Mouse (Mus musculus): ENCODE measurements around the gene Aprt. TPM values are rescaled to one million over a fixed set of nuclear protein-coding genes. Genes with fewer than 3 reads are reported as not detected.
"Not testable (repeated sequence)": the region's sequence is repeated elsewhere in the genome, so short reads cannot be mapped to it uniquely, and the experiment has no call there.

Gene Aprt
- total RNA-seq, 2 experiments from 2014 or later, result 54.5 to 62.3 TPM

DNA sequence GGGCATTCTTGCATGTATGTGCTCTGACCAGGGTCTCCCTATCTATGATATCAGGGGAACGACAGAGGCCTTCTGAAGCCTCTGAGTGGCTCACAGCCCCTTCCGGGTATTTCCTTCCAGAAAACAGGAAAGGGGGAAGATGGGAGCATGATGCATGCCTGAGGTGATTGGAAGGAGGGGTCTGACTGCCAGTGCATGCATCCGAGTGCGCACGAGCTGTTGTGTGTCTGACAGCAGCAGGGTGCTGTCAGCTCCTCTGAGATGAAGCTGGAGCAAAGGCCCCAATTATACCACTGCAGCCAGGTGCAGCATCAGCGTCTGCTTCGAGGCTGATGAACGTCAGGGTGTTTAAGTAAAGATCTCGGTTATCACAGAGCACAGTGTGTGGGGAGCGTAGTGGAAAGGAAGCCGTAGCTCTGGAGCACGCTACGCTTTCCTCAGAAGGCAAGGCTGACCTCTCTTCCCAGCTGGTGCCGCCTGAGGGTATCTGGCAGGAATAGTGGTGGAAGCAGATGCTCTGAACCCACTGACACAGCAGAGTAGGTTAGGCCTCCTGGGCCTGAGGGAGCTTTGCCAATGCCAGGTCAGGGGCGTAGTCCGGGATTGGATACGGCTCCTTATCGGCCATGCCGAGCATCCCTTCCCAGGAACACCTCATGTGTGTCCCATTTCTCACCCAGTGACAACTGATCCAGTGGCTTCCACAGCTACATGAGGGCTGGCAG is 17.2 kb upstream of the Aprt start:
- intact Hi-C loops (cut with DNase I), result no loop called here
- DNase-seq (ENCODE audit: low spot score in 2 of 2), result no peak

DNA sequence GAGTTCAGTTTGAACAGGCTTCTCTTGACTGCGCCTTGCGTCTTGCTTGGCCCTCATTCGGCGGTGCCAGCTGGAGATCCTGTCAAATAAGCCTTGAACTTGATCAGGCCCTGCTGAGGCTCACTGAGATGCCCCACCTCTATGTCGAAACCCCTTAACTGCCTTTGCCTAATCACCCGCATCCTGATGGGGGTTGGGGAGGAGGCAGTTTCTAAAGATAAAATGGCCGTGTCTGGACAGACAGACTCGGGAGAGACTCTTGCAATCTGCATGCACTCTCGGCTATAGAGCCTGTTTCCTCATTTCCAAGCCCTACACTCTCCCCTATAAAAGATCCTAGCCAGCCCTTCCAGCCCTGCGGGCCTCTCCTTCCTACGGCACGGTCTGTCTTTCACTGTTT is 16.5 kb upstream of the Aprt start:
- intact Hi-C loops (cut with DNase I), result no loop called here
- DNase-seq (ENCODE audit: low spot score in 2 of 2), result no peak

DNA sequence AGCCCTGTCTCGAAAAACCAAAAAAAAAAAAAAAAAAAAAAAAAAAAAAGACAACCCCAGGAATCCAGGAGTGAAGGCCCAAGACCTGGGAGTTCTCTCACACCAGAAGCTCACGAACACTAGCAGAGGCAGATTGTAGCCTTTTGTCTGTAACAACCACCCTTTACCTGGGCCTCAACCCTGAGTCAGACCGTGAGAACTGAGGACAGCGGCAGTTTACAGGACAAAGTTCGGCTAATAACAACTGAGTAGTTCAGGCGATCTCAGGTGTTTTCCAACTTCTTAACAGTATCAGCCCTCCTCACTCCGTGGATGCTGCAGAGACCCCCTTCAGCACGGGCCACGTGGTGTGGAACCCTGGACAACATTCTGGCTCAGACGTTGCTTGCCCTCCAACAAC is 10.0 kb upstream of the Aprt start:
- intact Hi-C loops (cut with DNase I), result no loop called here
- no peak for DNase-seq (ENCODE audit: low spot score in 2 of 2)

DNA sequence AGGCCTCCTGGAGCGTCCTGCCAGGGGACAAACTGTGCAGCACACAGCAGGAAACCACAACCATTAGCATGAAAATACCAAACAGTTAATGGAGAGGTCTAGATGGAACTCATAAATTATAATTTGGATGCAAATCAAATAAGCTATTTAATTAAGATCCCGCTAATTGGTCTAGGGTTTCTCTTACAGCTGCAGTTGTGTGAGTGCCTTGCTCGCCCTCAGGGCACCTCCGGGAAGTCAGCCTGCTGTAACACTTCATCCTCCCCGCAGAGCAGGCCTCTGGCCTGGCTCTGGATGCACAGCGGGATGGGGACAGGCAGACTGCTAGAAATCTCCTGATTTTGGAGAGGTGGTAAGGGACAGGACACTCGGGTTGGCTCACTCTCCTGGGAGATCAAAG is 9.5 kb upstream of the Aprt start:
- no peak for DNase-seq (ENCODE audit: low spot score in 2 of 2)
- intact Hi-C loops (cut with DNase I), result no loop called here

DNA sequence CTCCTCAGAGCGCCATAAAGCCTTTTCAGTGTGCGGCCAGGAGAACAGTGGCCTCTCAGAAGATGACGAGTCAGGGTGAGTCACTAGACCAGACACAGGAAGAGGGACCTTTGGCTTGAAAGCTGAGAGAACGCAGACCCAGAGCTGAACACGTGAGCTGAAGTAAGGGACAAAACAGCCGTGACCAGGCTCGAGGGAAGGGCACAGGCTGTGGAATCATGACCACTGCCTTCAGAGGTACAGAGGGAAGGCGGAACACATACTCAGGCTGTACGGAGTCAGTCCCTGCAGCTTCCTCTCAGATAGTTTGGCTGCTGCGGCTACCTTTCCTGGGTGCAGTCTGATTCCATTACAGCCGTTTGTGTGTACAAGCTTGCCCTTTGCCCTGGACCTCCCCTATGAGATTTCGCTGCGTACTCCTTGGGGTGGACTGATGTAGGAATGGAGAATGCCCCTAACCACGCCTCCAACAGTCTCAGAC is 8.7 kb upstream of the Aprt start:
- intact Hi-C loops (cut with DNase I), result no loop called here
- DNase-seq (ENCODE audit: low spot score in 2 of 2), result no peak

DNA sequence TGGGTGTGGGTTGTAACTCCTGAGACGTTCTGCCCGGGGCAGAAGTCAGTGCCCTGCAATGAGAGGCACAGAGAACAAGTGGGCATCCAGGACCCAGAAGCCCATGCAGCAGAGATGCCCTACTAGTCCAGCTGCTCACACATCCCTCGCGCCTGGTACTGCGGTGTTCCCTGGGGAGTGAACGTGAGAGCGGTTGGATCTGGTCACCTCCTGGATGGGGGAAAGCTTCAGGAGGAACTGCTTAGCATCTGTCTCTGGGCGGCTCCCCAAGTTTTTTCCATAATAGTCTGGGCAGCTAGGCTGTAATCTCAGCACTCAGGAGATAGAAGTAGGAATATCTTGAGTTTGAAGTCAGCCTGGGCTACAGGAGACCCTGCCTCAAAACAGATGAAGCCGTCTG is 8.3 kb upstream of the Aprt start:
- DNase-seq (ENCODE audit: low spot score in 2 of 2), result no peak
- intact Hi-C loops (cut with DNase I), result no loop called here

DNA sequence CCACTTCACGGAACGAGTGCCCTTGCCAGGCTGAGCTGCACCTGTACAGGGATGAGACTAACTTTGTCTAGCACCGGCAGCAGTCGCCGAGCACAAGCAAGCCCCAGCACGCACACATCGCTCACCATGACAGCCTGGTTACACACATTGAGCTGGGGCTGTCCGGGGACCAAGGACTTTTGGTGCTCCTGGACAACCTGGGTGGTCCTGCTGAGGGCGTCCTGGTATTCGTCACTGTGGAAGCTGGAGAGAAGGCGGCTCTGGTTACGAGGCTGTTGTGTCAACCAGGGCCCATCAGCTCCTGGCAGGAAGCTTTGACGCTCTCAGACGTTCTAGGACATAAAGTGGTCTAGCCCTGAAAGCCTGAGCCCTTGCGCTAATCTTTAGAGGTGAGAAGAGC is 4.2 kb upstream of the Aprt start:
- intact Hi-C loops (cut with DNase I), result no loop called here
- DNase-seq (ENCODE audit: low spot score in 2 of 2), result no peak

DNA sequence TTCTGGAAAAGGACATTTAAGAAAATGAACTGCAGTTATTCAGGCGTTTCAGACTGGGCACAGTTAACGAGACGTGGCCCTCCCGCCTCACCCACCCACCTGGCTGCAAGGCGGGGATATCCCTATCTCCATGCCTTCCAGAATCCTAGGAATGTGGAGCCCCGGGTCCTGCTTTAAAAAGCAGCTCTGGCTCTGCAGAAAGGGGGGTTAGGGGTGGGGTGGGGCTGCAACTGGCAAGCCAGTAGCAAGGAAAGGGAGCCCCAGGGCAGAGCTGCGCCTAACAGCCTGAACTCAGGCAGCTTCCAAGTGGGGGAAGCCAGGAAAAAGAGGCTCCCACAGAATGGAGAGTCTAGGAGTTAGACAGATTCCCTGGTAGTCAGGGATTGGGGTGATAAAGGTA is 2.5 kb upstream of the Aprt start:
- DNase-seq (ENCODE audit: low spot score in 2 of 2), result no peak
- intact Hi-C loops (cut with DNase I), result no loop called here

DNA sequence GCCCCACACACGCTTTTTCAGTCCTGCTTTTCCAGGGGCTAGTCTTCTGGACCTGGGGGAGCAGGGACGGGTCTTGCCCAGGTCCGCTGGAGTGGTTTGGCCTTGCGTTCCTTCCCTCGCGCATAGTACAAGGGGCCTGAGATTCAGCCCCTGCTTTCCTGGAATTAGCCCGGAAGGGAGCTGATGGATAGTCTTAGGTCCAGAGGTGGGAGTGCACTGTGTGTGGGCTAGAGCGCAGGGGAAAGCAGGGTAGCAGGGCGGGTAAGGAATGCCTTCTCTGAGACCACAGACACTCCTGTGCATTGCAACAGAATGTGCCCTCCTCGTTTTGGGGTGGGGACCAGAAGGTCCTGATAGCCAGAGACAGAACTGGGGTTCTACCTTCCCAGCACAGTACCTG is 407 bp upstream of the Aprt start:
- intact Hi-C loops (cut with DNase I), result no loop called here
- no peak for DNase-seq (ENCODE audit: low spot score in 2 of 2)

DNA sequence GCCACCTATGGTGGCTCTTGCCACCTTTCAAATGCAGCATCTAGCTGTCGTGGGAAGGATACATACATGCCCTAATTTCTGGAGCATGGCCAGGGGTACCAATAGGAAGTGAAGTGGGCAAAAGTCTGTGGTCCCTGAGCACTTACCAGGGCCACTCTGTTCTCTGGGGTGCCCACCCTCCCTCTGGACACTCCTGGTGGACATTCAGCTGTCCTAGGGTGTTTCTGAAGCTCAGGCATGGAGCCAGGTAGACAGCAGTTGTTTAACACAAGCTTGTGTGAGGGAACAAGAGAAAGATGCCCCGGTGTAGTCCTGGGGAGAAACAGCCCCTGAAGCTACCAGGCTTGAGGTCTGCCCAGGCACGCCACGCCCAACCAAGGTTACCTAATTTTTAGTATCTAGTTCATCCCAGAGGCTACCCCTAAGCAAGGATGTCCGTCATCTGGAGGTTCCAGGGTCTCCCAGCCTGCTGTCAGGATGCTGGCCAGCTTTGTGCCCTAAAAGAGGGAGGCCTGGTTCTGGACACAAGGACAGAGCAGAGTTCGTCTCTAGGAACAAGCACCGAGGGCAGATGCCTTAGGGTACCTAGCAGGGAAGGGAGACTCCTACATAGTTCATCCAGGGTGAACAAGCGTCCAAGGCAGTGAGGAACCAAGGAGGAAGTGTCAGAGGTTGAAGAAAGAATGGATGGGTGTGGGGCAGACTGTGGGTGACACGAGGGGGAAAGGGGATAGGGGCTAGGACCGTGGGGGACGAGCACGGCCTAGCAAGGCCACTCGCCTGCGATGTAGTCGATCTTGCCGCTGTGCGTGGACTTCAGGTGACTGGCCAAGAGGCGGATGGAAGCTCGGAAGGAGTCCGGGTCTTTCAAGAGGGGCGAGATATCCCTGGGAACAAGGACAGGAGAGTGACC is 718 bp downstream of the Aprt start:
- intact Hi-C loops (cut with DNase I), result no loop called here
- DNase-seq (ENCODE audit: low spot score in 2 of 2), result no peak

DNA sequence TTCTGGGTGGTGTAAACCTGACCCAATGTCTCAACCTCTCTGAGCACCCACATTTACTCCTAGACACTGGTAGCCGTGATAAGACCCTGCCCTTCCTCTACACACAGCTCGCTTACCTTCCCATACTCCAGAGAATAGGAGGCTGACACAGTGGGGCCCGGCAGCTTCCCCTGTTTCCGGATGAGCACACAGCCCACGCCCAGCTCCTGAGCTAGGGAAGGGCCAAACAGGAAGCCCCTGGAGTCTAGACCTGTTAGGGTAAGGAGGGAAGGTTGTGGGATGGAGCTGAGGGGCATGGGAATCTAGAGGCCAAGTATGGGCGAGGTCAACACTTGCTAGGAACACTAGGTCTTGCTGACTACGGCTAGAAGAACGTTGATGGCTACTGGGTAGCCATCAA is 1.4 kb downstream of the Aprt start:
- no peak for DNase-seq (ENCODE audit: low spot score in 2 of 2)
- intact Hi-C loops (cut with DNase I), result no loop called here

DNA sequence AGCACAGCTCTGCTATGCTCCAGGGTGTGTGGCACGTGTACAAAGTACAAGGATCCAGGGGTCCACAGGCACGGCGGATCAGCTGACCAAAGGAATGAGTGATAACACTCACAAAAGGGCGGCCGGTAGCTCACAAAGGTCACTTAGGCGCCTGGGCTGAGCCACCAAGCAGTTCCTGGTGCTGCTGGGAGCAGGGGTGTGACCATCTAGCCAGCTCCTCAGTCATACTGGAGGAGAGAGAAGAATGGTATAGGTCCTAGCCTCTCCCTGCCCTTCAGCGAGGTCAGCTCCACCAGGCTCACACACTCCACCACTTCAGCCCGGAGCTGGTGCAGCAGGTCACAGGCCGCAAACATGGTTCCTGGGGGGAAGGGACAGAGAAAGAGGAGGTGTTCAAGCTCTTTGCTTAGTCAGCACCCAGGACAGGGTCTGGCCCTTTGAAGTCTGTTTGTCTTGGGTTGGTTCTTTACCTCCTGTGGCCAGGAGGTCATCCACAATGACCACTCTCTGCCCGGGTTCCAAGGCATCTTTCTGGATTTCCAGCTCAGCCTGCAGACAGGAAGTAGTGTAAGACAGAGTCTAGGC is 1.9 kb downstream of the Aprt start:
- intact Hi-C loops (cut with DNase I), result no loop called here
- DNase-seq (ENCODE audit: low spot score in 2 of 2), result no peak

DNA sequence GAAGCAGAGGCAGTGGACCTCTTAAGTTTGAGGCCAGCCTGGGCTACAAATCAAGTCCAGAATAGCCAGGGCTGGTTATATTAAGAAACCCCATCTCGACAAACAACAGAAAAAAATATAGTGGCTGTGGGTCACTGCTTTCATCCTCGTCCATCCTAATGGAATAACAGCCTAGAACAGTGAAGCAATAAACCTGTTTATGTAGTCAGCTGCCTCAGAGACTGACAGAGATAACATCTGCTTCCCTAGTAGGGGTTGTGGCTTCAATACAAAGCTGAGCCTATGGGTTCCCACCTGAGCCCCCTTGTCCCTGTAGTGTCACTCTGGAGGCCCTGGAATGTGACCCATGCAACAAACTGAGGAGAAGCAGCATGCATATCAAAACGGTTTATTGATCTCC is 2.4 kb downstream of the Aprt start:
- intact Hi-C loops (cut with DNase I), result no loop called here

DNA sequence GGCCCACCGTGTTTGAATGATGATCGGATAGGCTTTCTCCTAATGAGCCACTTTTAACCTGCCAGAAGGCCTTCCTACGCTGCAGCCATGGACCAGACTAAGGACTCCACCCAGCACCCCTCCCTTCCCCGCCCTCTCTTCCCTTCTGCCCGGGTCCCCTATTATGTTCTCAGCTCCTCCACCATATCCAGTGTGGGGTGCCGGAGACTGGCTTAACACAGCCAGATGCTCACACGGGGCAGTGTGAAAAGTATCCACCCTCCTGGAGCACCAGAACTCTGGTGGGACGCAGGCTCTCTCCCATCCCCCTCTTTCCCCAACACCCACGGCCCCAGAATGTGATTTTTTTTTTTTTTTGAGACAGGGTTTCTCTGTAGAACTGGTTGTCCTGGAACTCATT is 3.1 kb downstream of the Aprt start:
- intact Hi-C loops (cut with DNase I), result no loop called here
- DNase-seq (ENCODE audit: low spot score in 2 of 2), result no peak

More for the DNA sequence above, 2.4 kb downstream of the Aprt start:
- no peak for DNase-seq (ENCODE audit: low spot score in 2 of 2)

DNA sequence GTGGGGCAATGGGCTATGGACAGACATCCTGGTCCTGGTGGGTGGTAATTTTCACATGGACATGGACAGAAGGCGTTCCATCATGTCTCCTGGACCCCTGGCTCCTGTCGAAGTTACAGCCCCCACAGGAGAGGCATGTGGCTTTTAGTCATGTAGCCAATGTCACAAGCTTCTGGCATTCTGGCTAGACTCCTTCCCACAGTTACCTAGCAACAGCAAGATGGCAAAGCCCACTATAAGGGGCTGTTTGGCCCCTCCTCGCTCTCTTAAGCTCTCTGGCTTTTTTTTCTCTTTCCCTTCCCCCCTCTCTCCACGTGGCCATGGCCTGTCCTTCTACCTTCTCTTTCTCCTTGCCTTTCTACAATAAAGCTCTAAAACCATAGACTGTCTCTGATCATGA is 3.5 kb downstream of the Aprt start:
- DNase-seq (ENCODE audit: low spot score in 2 of 2); intact Hi-C loops (cut with DNase I): not testable (repeated sequence)

DNA sequence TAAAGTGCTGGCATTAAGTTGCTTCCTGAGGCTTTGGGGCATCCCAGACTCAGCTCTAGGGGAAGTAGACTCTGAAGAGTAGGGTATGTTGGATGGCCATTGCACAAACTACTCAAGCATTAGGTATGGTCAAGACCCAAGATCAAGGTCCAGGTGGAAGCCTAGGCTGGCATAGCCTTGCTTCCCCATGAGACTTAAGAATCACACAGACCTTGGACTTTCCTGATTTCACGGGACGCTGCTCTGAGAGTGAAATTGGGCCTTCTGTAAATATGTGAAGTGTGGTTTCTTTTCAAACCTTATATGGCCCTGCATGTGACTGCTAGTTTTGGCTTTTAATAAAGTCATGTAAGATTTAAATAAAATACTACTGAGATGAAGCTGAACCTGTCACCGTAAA is 4.0 kb downstream of the Aprt start:
- intact Hi-C loops (cut with DNase I), result no loop called here

DNA sequence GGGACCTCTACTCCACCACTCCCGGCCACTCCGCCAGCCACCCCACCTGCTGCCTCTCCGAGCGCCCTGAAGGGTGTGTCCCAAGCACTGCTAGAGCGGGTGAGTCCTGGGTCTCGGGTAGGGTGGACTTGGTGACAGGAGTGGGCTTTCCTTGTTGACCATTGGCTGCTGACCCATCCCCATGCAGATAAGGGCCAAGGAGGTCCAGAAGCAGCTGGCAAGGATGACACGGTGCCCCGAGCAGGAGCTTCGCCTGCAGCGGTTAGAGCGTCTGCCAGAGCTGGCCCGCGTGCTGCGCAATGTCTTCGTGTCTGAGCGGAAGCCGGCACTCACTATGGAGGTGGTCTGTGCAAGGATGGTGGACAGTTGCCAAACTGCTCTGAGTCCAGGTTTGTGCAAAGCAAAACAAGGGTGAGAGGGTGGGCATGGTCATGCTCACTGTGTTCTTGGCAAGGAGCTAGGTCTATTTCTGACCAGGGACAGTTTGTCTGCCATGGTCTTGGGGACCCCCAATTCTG is 4.9 kb downstream of the Aprt start:
- intact Hi-C loops (cut with DNase I), result no loop called here
- no peak for DNase-seq (ENCODE audit: low spot score in 2 of 2)

More for the DNA sequence above, 4.0 kb downstream of the Aprt start:
- DNase-seq (ENCODE audit: low spot score in 2 of 2), result no peak

DNA sequence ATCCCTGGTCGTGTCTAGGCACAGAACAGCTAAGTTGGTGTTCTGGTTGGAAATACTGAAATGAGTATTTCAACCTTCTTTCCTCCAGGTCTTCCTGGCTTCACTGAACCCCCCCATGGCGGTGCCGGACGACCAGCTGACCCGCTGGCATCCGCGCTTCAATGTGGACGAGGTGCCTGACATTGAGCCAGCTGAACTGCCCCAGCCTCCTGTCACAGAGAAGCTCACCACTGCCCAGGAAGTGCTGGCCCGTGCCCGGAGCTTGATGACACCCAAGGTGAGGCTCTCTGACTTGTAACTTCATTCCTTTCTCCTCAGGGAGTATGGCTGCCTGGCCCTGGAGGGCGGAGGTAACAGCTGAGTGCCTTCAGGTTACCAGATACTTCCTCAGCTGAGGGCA is 5.6 kb downstream of the Aprt start:
- intact Hi-C loops (cut with DNase I), result no loop called here
- no peak for DNase-seq (ENCODE audit: low spot score in 2 of 2)

DNA sequence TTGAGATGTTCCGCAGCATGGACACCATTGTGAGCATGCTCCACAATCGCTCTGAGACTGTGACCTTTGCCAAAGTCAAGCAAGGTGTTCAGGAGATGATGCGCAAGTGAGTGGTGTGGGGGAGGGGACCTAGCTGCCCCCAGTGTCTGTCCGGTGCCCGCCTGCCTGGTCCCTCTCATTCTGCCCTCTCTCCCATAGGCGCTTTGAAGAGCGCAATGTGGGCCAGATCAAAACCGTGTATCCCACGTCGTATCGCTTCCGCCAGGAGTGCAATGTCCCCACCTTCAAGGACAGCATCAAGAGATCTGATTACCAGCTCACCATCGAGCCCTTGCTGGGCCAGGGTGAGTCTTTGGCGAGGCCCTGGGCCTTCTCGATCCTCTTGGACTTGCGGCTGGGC is 6.7 kb downstream of the Aprt start:
- intact Hi-C loops (cut with DNase I), result no loop called here
- DNase-seq (ENCODE audit: low spot score in 2 of 2), result no peak

DNA sequence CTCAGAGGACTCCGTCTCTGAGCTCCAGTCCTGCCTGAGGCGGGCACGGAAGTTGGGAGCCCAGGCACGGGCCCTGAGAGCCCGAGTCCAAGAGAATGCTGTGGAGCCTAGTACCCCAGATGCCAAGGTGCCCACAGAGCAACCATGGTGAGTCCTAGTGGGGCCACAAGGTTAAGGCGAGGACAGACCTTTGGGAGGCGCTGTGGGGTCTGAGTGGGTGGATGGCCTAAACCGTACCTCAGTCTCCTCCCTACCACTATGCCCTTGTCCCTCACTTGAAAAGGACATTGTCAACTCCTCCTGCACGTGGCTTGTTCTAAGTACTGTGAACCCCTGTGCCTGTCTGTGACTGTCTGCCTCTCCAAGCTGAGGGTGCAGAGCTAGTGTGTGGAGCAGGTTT is 7.4 kb downstream of the Aprt start:
- no peak for DNase-seq (ENCODE audit: low spot score in 2 of 2)
- intact Hi-C loops (cut with DNase I), result no loop called here

Measured in left cerebral cortex, postnatal 36 days (tissue).